Mouse (Mus musculus): ENCODE results near the gene Pappa2.

The Pappa2 gene

GRCm38 (mm10) chr1:158910661-158911060 is 69.6 kb downstream of the Pappa2 start:
- peak; percentile 61 for DNase-seq (ENCODE audit: low read depth, low spot score)

- no peak for DNase-seq (ENCODE audit: low read depth, low spot score)
These were observed 83.0 kb downstream of the Pappa2 start for GRCm38 (mm10) chr1:158897339-158897738.

GRCm38 (mm10) chr1:158894441-158894840 is 85.8 kb downstream of the Pappa2 start:
- DNase-seq (ENCODE audit: low read depth, low spot score), result no peak

- peak; percentile 69 for DNase-seq (ENCODE audit: low read depth, low spot score)
These were observed 104.8 kb downstream of the Pappa2 start for GRCm38 (mm10) chr1:158875487-158875886.

- no peak for DNase-seq (ENCODE audit: low read depth, low spot score)
These were observed 105.7 kb downstream of the Pappa2 start for GRCm38 (mm10) chr1:158874552-158875077.

GRCm38 (mm10) chr1:158873631-158874030 is 106.7 kb downstream of the Pappa2 start:
- DNase-seq (ENCODE audit: low read depth, low spot score), result no peak

GRCm38 (mm10) chr1:158871401-158871800 is 108.9 kb downstream of the Pappa2 start:
- no peak for DNase-seq (ENCODE audit: low read depth, low spot score)

GRCm38 (mm10) chr1:158860190-158860589 is 120.1 kb downstream of the Pappa2 start:
- DNase-seq (ENCODE audit: low read depth, low spot score), result no peak

- DNase-seq (ENCODE audit: low read depth, low spot score), result no peak
These were observed 126.1 kb downstream of the Pappa2 start for GRCm38 (mm10) chr1:158853936-158854882.

GRCm38 (mm10) chr1:158852836-158853567 is 127.3 kb downstream of the Pappa2 start:
- peak; percentile 47 for DNase-seq (ENCODE audit: low read depth, low spot score)

- DNase-seq (ENCODE audit: low read depth, low spot score), result no peak
These were observed 129.8 kb downstream of the Pappa2 start for GRCm38 (mm10) chr1:158850459-158850858.

- no peak for DNase-seq (ENCODE audit: low read depth, low spot score)
These were observed 135.7 kb downstream of the Pappa2 start for GRCm38 (mm10) chr1:158844604-158845003.

- no peak for DNase-seq (ENCODE audit: low read depth, low spot score)
These were observed 143.1 kb downstream of the Pappa2 start for GRCm38 (mm10) chr1:158837151-158837550.

GRCm38 (mm10) chr1:158830152-158830551 is 150.1 kb downstream of the Pappa2 start:
- DNase-seq (ENCODE audit: low read depth, low spot score), result no peak

GRCm38 (mm10) chr1:158827931-158828330 is 152.4 kb downstream of the Pappa2 start:
- no peak for DNase-seq (ENCODE audit: low read depth, low spot score)

GRCm38 (mm10) chr1:158819676-158820075 is 160.6 kb downstream of the Pappa2 start:
- DNase-seq (ENCODE audit: low read depth, low spot score), result no peak

- DNase-seq (ENCODE audit: low read depth, low spot score), result no peak
These were observed 163.8 kb downstream of the Pappa2 start for GRCm38 (mm10) chr1:158816479-158816878.

GRCm38 (mm10) chr1:158811887-158812286 is 168.4 kb downstream of the Pappa2 start:
- no peak for DNase-seq (ENCODE audit: low read depth, low spot score)

- DNase-seq (ENCODE audit: low read depth, low spot score), result no peak
These were observed 204.8 kb downstream of the Pappa2 start for GRCm38 (mm10) chr1:158775486-158775885.

- peak; percentile 12 for DNase-seq (ENCODE audit: low read depth, low spot score)
These were observed 207.2 kb downstream of the Pappa2 start for GRCm38 (mm10) chr1:158773102-158773501.

GRCm38 (mm10) chr1:158770756-158771155 is 209.5 kb downstream of the Pappa2 start:
- peak; percentile 76 for DNase-seq (ENCODE audit: low read depth, low spot score)

GRCm38 (mm10) chr1:158770036-158770655 is 210.1 kb downstream of the Pappa2 start:
- peak; percentile 88 for DNase-seq (ENCODE audit: low read depth, low spot score)
